Mouse (Mus musculus) kidney, postnatal 0 days (tissue): Measurements from ENCODE around the gene Gm12169. TPM values are rescaled to one million over a fixed set of nuclear protein-coding genes. Genes with fewer than 3 reads are reported as not detected.

Experiments used
- ATAC-seq: fragments of 200-750 bp; cut with Nextera tagmentation; replicated peaks from 2 replicates; pipeline ENCODE4 v1.8.0; 2017; ENCODE audit warnings: low read depth, moderate number of reproducible peaks, moderate TSS enrichment, moderate library complexity; ENCODE audit not compliant: low FRiP score
- DNase-seq: peaks from one replicate; pipeline ENCODE4 v3.0.0-alpha.2; 2016; ENCODE audit warnings: low spot score
- H3K27ac ChIP-seq: fragments of 300-500 bp; sonication (generic); 2 replicates; pipeline ENCODE4 v1.5.1; 2014; ENCODE audit warnings: mild to moderate bottlenecking
- H3K27me3 ChIP-seq: fragments of 300-500 bp; sonication (generic); 2 replicates; pipeline ENCODE4 v1.6.1; 2014; ENCODE audit warnings: low read length, mixed read lengths; ENCODE audit not compliant: insufficient read depth
- H3K36me3 ChIP-seq: fragments of 300-500 bp; sonication (generic); 2 replicates; pipeline ENCODE4 v1.6.1; 2014; ENCODE audit warnings: low read length, mixed read lengths; ENCODE audit not compliant: insufficient read depth
- H3K4me1 ChIP-seq: fragments of 300-500 bp; sonication (generic); replicated peaks from 2 replicates; pipeline ENCODE4 v1.6.1; 2014; ENCODE audit warnings: antibody characterized with exemption, low read length, mixed read lengths; ENCODE audit not compliant: insufficient read depth
- H3K4me2 ChIP-seq: fragments of 300-500 bp; sonication (generic); 2 replicates; pipeline ENCODE4 v1.6.1; 2014; ENCODE audit warnings: mild to moderate bottlenecking, low read length, moderate library complexity, mixed read lengths
- H3K4me3 ChIP-seq: fragments of 300-500 bp; sonication (generic); replicated peaks from 2 replicates; pipeline ENCODE4 v1.5.1; 2014; ENCODE audit warnings: low read depth, low read length
- H3K9ac ChIP-seq: fragments of 300-500 bp; sonication (generic); 2 replicates; pipeline ENCODE4 v1.6.1; 2014; ENCODE audit warnings: low read depth, low read length
- H3K9me3 ChIP-seq: fragments of 300-500 bp; sonication (generic); replicated peaks from 2 replicates; pipeline ENCODE4 v1.6.1; 2016; ENCODE audit warnings: low read length, inconsistent platforms, mixed read lengths
- CTCF ChIP-seq: IDR thresholded peaks from 2 replicates; pipeline ENCODE4 v1.5.1; 2016; ENCODE audit warnings: antibody characterized with exemption, low read depth, mild to moderate bottlenecking, moderate library complexity
- WGBS: fragments of 180-500 bp; shearing (Covaris S2); extraction: QIAGEN DNeasy Blood & Tissue Kit; methylation state at CpG from one replicate; pipeline ENCODE4 v1.1.7; 2014; 5-methylcytosine and 5-hydroxymethylcytosine counted together
- polyA plus RNA-seq: library from polyadenylated mRNA; unstranded; fragments of >200 nt; fragmentation: Nextera tagmentation; extraction: Ambion mirVana; gene quantifications from 2 replicates; pipeline ENCODE4 v1.2.1, GENCODE M21; 2015

Gene Gm12169
- polyA plus RNA-seq, 1 experiment from 2014 or later, result not detected

- ATAC-seq (no peak), DNase-seq (no peak)
- Histone ChIP-seq H3K4me3 (no peak overlapping the region), H3K4me1 (no peaks in the 10 kb centered on the region), H3K9me3 (no peaks in the 10 kb centered on the region), H3K9ac (no peak overlapping the region), H3K27ac (no peak overlapping the region), H3K27me3 (no peaks in the 10 kb centered on the region), H3K36me3 (no peaks in the 10 kb centered on the region), H3K4me2 (no peak overlapping the region)
- WGBS, result 71% methylated on average over 3 of the region's 3 CpGs
- TF ChIP-seq CTCF, result no peak
Measured at GRCm38 (mm10) chr11:46580428-46580827, 56.4 kb downstream of the Gm12169 start.

DNA sequence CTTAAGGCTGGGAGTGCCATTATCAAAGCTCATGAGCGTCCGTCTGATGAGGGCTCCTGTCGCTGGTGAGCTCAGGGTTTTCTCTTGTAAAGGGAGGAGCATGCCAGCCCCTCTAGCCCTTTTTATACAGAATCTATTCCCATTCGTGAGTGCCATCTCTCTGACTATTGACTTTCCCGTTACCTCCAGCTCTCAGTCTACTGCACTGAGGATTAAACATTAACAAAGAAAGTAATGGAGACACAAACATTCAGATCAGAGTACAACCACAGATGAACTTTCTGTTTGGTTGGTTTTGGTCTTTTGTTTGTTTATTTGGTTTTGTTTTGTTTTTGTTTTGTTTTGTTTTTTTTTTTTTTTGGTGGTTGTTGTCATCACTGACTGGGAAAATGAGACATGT lies 58.7 kb downstream of the Gm12169 start:
- no peaks in the 10 kb centered on the region for H3K27me3 ChIP-seq
- H3K9me3 ChIP-seq, result no peaks in the 10 kb centered on the region
- H3K36me3 ChIP-seq, result no peaks in the 10 kb centered on the region
- no peak for TF ChIP-seq CTCF
- no peaks in the 10 kb centered on the region for H3K4me1 ChIP-seq
- H3K4me2 ChIP-seq, result no peak overlapping the region
- ATAC-seq (no peak), DNase-seq (no peak)
- WGBS, result 68% methylated on average over 5 of the region's 5 CpGs
- no peak overlapping the region for H3K4me3 ChIP-seq
- H3K9ac ChIP-seq, result no peak overlapping the region
- no peak overlapping the region for H3K27ac ChIP-seq

Other genes with a start within 250 kb of the Gm12169 start
- 17.4 and 19.2 TPM in 2 replicates for gene Cyfip2, start 211.4 kb upstream of the Gm12169 start, polyA plus RNA-seq
- gene Itk, start 134.7 kb upstream of the Gm12169 start, polyA plus RNA-seq, result 0.04 and 0.05 TPM in 2 replicates
- not detected in 2 replicates for gene Fam71b, start 127.7 kb upstream of the Gm12169 start, polyA plus RNA-seq
- gene Med7, start 87.3 kb upstream of the Gm12169 start, polyA plus RNA-seq, result 80.5 and 87.9 TPM in 2 replicates
- gene Havcr2, start 69.3 kb upstream of the Gm12169 start, polyA plus RNA-seq, result 0.06 and 0.11 TPM in 2 replicates
- not detected in 2 replicates for gene BC053393, start 47.3 kb downstream of the Gm12169 start, polyA plus RNA-seq
- 0.07 and 0.54 TPM in 2 replicates for gene Dppa1, start 105.0 kb downstream of the Gm12169 start, polyA plus RNA-seq
- 0.67 and 0.70 TPM in 2 replicates for gene Timd2, start 182.8 kb downstream of the Gm12169 start, polyA plus RNA-seq
- 0.80 and 0.93 TPM in 2 replicates for gene Havcr1, start 210.9 kb downstream of the Gm12169 start, polyA plus RNA-seq